Comparison of ENCODE assay signal across 35 mouse cellular contexts in genomic region chr19:9878186-9878835, GRCm38 (mm10). TPM values are rescaled to one million over a fixed set of nuclear protein-coding genes. Genes with fewer than 3 reads are reported as not detected.
DNase-seq lines count a peak whose midpoint lies in the region; ATAC-seq and TF ChIP-seq lines count a peak whose summit lies in the region.
"Had no signal": no experiment of that assay in that cellular context is flagged by ENCODE, and none has a peak within 500 bp of the region (broad histone marks: within the 10 kb centered on the region; RNA-seq: fewer than 3 reads in every experiment).

No protein-coding gene starts in this region.

- no peak overlapping the region for H3K9ac ChIP-seq in heart, embryonic 11.5 days (ENCODE audit: low read depth, low read length)
- H3K9ac ChIP-seq: embryonic facial prominence, embryonic 12.5 days; intestine, embryonic 15.5 days; limb, embryonic 12.5 days; liver, postnatal 0 days; midbrain, embryonic 15.5 days; neural tube, embryonic 13.5 days; stomach, embryonic 15.5 days had no signal

- intact Hi-C loops in left cerebral cortex, postnatal 10 days (cut with DNase I): no loop called here
- intact Hi-C loops in left cerebral cortex, postnatal 25 days (cut with DNase I): no loop called here
- intact Hi-C loops in heart, postnatal 14 days (cut with DNase I): no loop called here

- no peak for TF ChIP-seq CTCF in cortical plate, adult 2 months (IDR thresholded peaks at IDR 0.05; ENCODE audit: extremely low read depth, insufficient read depth, low read length)

- WGBS in heart, embryonic 11.5 days (ENCODE audit: insufficient replicate concordance): 92% methylated on average over 20 of the region's 20 CpGs

- peak overlapping the region; percentile 5; the same call in 1 of the 2 replicates for H3K4me3 ChIP-seq in cortical plate, adult 2 months (ENCODE audit: insufficient read depth, low read length)
- no peak overlapping the region for H3K4me3 ChIP-seq in heart, embryonic 11.5 days (ENCODE audit: low read depth, low read length)
- H3K4me3 ChIP-seq: embryonic facial prominence, embryonic 12.5 days; intestine, embryonic 15.5 days; layer of hippocampus, adult 2 months; limb, embryonic 12.5 days; midbrain, embryonic 15.5 days; neural tube, embryonic 13.5 days; stomach, embryonic 15.5 days had no signal

- DNase-seq in left cerebral cortex, adult 11 months (ENCODE audit: low spot score): peak; percentile 30
- DNase-seq in left cerebral cortex, postnatal 10 days (ENCODE audit: extremely low spot score in 1 of 2, low spot score in 2 of 2): no peak
- DNase-seq in ZHBTc4 (ENCODE audit: low read depth, low spot score): peak; percentile 19
- peak; percentile 24 to 84 for DNase-seq in left cerebral cortex, postnatal 25 days (ENCODE audit: low spot score in 2 of 2)
- no peak for DNase-seq in heart, postnatal 14 days
- DNase-seq: adrenal gland, adult 2 months; B cell, adult 2 months; cerebellum, adult 11-12 months; cerebellum, postnatal 10 days; gastrocnemius, postnatal 14 days; heart, adult 18-20 months; heart, postnatal 4 days; kidney, adult 8-10 months; kidney, postnatal 14 days; liver, postnatal 0 days; thymus, adult 18-20 months had no signal

- no peak for TF ChIP-seq POLR2A in cortical plate, adult 2 months (IDR thresholded peaks at IDR 0.05; ENCODE audit: extremely low read depth, insufficient read depth, low read length)

- H3K4me2 ChIP-seq in heart, embryonic 11.5 days: no peak overlapping the region
- H3K4me2 ChIP-seq: embryonic facial prominence, embryonic 12.5 days; intestine, embryonic 15.5 days; limb, embryonic 12.5 days; liver, embryonic 11.5 days; midbrain, embryonic 15.5 days; neural tube, embryonic 13.5 days; stomach, embryonic 15.5 days had no signal

- H3K27me3 ChIP-seq in heart, embryonic 11.5 days (ENCODE audit: control insufficient read depth, insufficient read depth, low read length): no peaks in the 10 kb centered on the region
- H3K27me3 ChIP-seq: CH12.LX; embryonic facial prominence, embryonic 12.5 days; intestine, embryonic 15.5 days; limb, embryonic 12.5 days; midbrain, embryonic 15.5 days; neural tube, embryonic 13.5 days; Patski; stomach, embryonic 15.5 days had no signal

- H3K9me3 ChIP-seq in heart, embryonic 11.5 days (replicated peaks; ENCODE audit: control insufficient read depth, low read length): no peaks in the 10 kb centered on the region
- H3K9me3 ChIP-seq: embryonic facial prominence, embryonic 12.5 days; G1E; intestine, embryonic 15.5 days; limb, embryonic 12.5 days; midbrain, embryonic 15.5 days; neural tube, embryonic 13.5 days; stomach, embryonic 15.5 days had no signal

- H3K4me1 ChIP-seq in cortical plate, adult 2 months (ENCODE audit: control insufficient read depth, insufficient read depth, low read length): no peaks in the 10 kb centered on the region
- no peaks in the 10 kb centered on the region for H3K4me1 ChIP-seq in heart, embryonic 11.5 days (ENCODE audit: control insufficient read depth, insufficient read depth, low read length)
- H3K4me1 ChIP-seq: embryonic facial prominence, embryonic 12.5 days; intestine, embryonic 15.5 days; limb, embryonic 12.5 days; midbrain, embryonic 15.5 days; neural tube, embryonic 13.5 days; stomach, embryonic 15.5 days had no signal

- no peak for ATAC-seq in heart, embryonic 11.5 days (replicated peaks; ENCODE audit: insufficient number of reproducible peaks, low FRiP score, low TSS enrichment)
- ATAC-seq: hindbrain, embryonic 16.5 days; intestine, embryonic 15.5 days; liver, postnatal 0 days; lung, postnatal 0 days; midbrain, embryonic 15.5 days; Patski had no signal

- H3K36me3 ChIP-seq in heart, embryonic 11.5 days (ENCODE audit: control insufficient read depth, insufficient read depth, low read length): peaks cover 57% of the 10 kb centered on the region

- H3K27ac ChIP-seq in cortical plate, adult 2 months (ENCODE audit: insufficient read depth, low read length): no peak overlapping the region
- no peak overlapping the region for H3K27ac ChIP-seq in heart, embryonic 11.5 days (ENCODE audit: low read depth, low read length)
- H3K27ac ChIP-seq: embryonic facial prominence, embryonic 12.5 days; intestine, embryonic 15.5 days; layer of hippocampus, adult 2 months; limb, embryonic 12.5 days; macrophage; midbrain, embryonic 15.5 days; neural tube, embryonic 13.5 days; stomach, embryonic 15.5 days had no signal

RNA-seq across cellular contexts. Expression of gene Incenp, which starts 21.0 kb away (rescaled TPM):
- 10 to 100 TPM; 16.8 to 18.0 TPM for total RNA-seq in left cerebral cortex, postnatal 10 days (2021)
- 23.7 and 26.3 TPM in 2 replicates for polyA plus RNA-seq in cortical plate, adult 2 months (2012; rRNA removed)
- 10 to 100 TPM; 22.0 to 23.3 TPM for total RNA-seq in left cerebral cortex, postnatal 25 days (2021)
- 10 to 100 TPM in 1 of 2 experiments, 1 to 10 TPM in 1; 9.5 to 17.1 TPM for total RNA-seq in heart, postnatal 14 days (2021)
- polyA plus RNA-seq in heart, embryonic 11.5 days (2014; fragmentation: Nextera tagmentation; extraction: Ambion mirVana): 62.6 and 67.2 TPM in 2 replicates

RNA-seq across cellular contexts. Expression of gene Scgb2a2, which starts 30.9 kb away (rescaled TPM):
- total RNA-seq in left cerebral cortex, postnatal 10 days (2021): not detected
- not detected in 2 replicates for polyA plus RNA-seq in cortical plate, adult 2 months (2012; rRNA removed)
- not detected for total RNA-seq in left cerebral cortex, postnatal 25 days (2021)
- not detected for total RNA-seq in heart, postnatal 14 days (2021)
- not detected in 2 replicates for polyA plus RNA-seq in heart, embryonic 11.5 days (2014; fragmentation: Nextera tagmentation; extraction: Ambion mirVana)
- total RNA-seq: adrenal gland, adult 2 months; adrenal gland, postnatal 4 days; CH12.LX; G1E; gastrocnemius, postnatal 14 days; heart, adult 18-20 months; heart, postnatal 4 days; layer of hippocampus, adult 2 months had no signal
- polyA plus RNA-seq: adrenal gland, adult 2 months; embryonic facial prominence, embryonic 12.5 days; forebrain, embryonic 11.5 days; G1E; heart, embryonic 14.5 days; hindbrain, embryonic 16.5 days; intestine, embryonic 15.5 days; limb, embryonic 12.5 days; liver, embryonic 11.5 days; liver, postnatal 0 days; lung, postnatal 0 days; macrophage; midbrain, embryonic 15.5 days; neural tube, embryonic 13.5 days; Patski had no signal

Comparison
In these comparisons a context has a peak if more than half of its experiments do, and no peak if none do; other contexts are left out.
1. DNase-seq: peak in left cerebral cortex, adult 11 months (single experiment), ZHBTc4 (single experiment) and left cerebral cortex, postnatal 25 days (2 of 2); none in left cerebral cortex, postnatal 10 days (0 of 2) and heart, postnatal 14 days (0 of 2).